Mouse (Mus musculus): Measurements from ENCODE around the gene Epn2. TPM values are rescaled to one million over a fixed set of nuclear protein-coding genes. Genes with fewer than 3 reads are reported as not detected.
A peak's percentile ranks its signal among the peaks of the same experiment; 100 is the strongest.

Gene Epn2
- polyA plus RNA-seq, 1 experiment from 2014 or later: 24.7 TPM

- no peak overlapping the region for H3K4me2 ChIP-seq (ENCODE audit: low read depth, severe bottlenecking)
- no peak overlapping the region for H3K9ac ChIP-seq (ENCODE audit: low read length)
- no peak for DNase-seq (ENCODE audit: low spot score)
- H3K4me1 ChIP-seq (ENCODE audit: control insufficient read depth, insufficient read depth, low read length): peaks cover 9% of the 10 kb centered on the region; the same call in 1 of the 2 replicates
- 93% methylated on average over 8 of the region's 8 CpGs for WGBS
- H3K27me3 ChIP-seq (ENCODE audit: control insufficient read depth, insufficient read depth, low read length): no peaks in the 10 kb centered on the region
- no peak overlapping the region for H3K4me3 ChIP-seq (ENCODE audit: low read depth, low read length)
- H3K27ac ChIP-seq (replicated peaks; ENCODE audit: low read depth, low read length): no peak overlapping the region
- no peaks in the 10 kb centered on the region for H3K9me3 ChIP-seq (ENCODE audit: control insufficient read depth, low read length)
- no peaks in the 10 kb centered on the region for H3K36me3 ChIP-seq (ENCODE audit: control insufficient read depth, insufficient read depth, low read length)
- ATAC-seq (ENCODE audit: insufficient number of reproducible peaks, low FRiP score, low TSS enrichment, low read depth): no peak
Measured at GRCm38 (mm10) chr11:61618131-61618530, 38.6 kb upstream of the Epn2 start.

- Histone ChIP-seq H3K27ac (replicated peaks; ENCODE audit: low read depth, low read length) (no peak overlapping the region), H3K4me2 (ENCODE audit: low read depth, severe bottlenecking) (no peak overlapping the region), H3K27me3 (ENCODE audit: control insufficient read depth, insufficient read depth, low read length) (no peaks in the 10 kb centered on the region), H3K9ac (ENCODE audit: low read length) (no peak overlapping the region), H3K4me3 (ENCODE audit: low read depth, low read length) (no peak overlapping the region), H3K9me3 (ENCODE audit: control insufficient read depth, low read length) (no peaks in the 10 kb centered on the region), H3K36me3 (ENCODE audit: control insufficient read depth, insufficient read depth, low read length) (no peaks in the 10 kb centered on the region), H3K4me1 (ENCODE audit: control insufficient read depth, insufficient read depth, low read length) (peaks cover 9% of the 10 kb centered on the region; the same call in 1 of the 2 replicates)
- WGBS: 74% methylated on average over 7 of the region's 7 CpGs
- ATAC-seq (ENCODE audit: insufficient number of reproducible peaks, low FRiP score, low TSS enrichment, low read depth) (no peak), DNase-seq (ENCODE audit: low spot score) (no peak)
Measured at GRCm38 (mm10) chr11:61617293-61617975, 37.9 kb upstream of the Epn2 start.

- Histone ChIP-seq H3K27ac (replicated peaks; ENCODE audit: low read depth, low read length) (no peak overlapping the region), H3K27me3 (ENCODE audit: control insufficient read depth, insufficient read depth, low read length) (no peaks in the 10 kb centered on the region), H3K4me1 (ENCODE audit: control insufficient read depth, insufficient read depth, low read length) (peaks cover 9% of the 10 kb centered on the region; the same call in 1 of the 2 replicates), H3K9ac (ENCODE audit: low read length) (no peak overlapping the region), H3K4me2 (ENCODE audit: low read depth, severe bottlenecking) (no peak overlapping the region), H3K36me3 (ENCODE audit: control insufficient read depth, insufficient read depth, low read length) (no peaks in the 10 kb centered on the region), H3K4me3 (ENCODE audit: low read depth, low read length) (no peak overlapping the region), H3K9me3 (ENCODE audit: control insufficient read depth, low read length) (no peaks in the 10 kb centered on the region)
- WGBS: 73% methylated on average over 9 of the region's 9 CpGs
- no peak for DNase-seq (ENCODE audit: low spot score)
- ATAC-seq (ENCODE audit: insufficient number of reproducible peaks, low FRiP score, low TSS enrichment, low read depth): no peak
Measured at GRCm38 (mm10) chr11:61616523-61617292, 37.2 kb upstream of the Epn2 start.

GRCm38 (mm10) chr11:61615686-61616522 lies 36.4 kb upstream of the Epn2 start:
- no peaks in the 10 kb centered on the region for H3K9me3 ChIP-seq (ENCODE audit: control insufficient read depth, low read length)
- H3K4me2 ChIP-seq (ENCODE audit: low read depth, severe bottlenecking): peak overlapping the region; percentile 54
- DNase-seq (ENCODE audit: low spot score) (peak; percentile 58), ATAC-seq (ENCODE audit: insufficient number of reproducible peaks, low FRiP score, low TSS enrichment, low read depth) (no peak)
- peak overlapping the region; percentile 43 for H3K9ac ChIP-seq (ENCODE audit: low read length)
- no peak overlapping the region for H3K27ac ChIP-seq (replicated peaks; ENCODE audit: low read depth, low read length)
- peaks cover 9% of the 10 kb centered on the region; the same call in 1 of the 2 replicates for H3K4me1 ChIP-seq (ENCODE audit: control insufficient read depth, insufficient read depth, low read length)
- 5% methylated on average over 18 of the region's 22 CpGs for WGBS
- peak overlapping the region; percentile 26 for H3K4me3 ChIP-seq (ENCODE audit: low read depth, low read length)
- no peaks in the 10 kb centered on the region for H3K36me3 ChIP-seq (ENCODE audit: control insufficient read depth, insufficient read depth, low read length)
- no peaks in the 10 kb centered on the region for H3K27me3 ChIP-seq (ENCODE audit: control insufficient read depth, insufficient read depth, low read length)

GRCm38 (mm10) chr11:61614401-61614800 lies 34.9 kb upstream of the Epn2 start:
- H3K27me3 ChIP-seq (ENCODE audit: control insufficient read depth, insufficient read depth, low read length): no peaks in the 10 kb centered on the region
- H3K4me2 ChIP-seq (ENCODE audit: low read depth, severe bottlenecking): no peak overlapping the region
- DNase-seq (ENCODE audit: low spot score): no peak
- H3K4me3 ChIP-seq (ENCODE audit: low read depth, low read length): no peak overlapping the region
- H3K36me3 ChIP-seq (ENCODE audit: control insufficient read depth, insufficient read depth, low read length): no peaks in the 10 kb centered on the region
- H3K9ac ChIP-seq (ENCODE audit: low read length): no peak overlapping the region
- no peaks in the 10 kb centered on the region for H3K9me3 ChIP-seq (ENCODE audit: control insufficient read depth, low read length)
- peaks cover 9% of the 10 kb centered on the region; the same call in 1 of the 2 replicates for H3K4me1 ChIP-seq (ENCODE audit: control insufficient read depth, insufficient read depth, low read length)
- ATAC-seq (ENCODE audit: insufficient number of reproducible peaks, low FRiP score, low TSS enrichment, low read depth): no peak
- no peak overlapping the region for H3K27ac ChIP-seq (replicated peaks; ENCODE audit: low read depth, low read length)
- 59% methylated on average over 5 of the region's 5 CpGs for WGBS

- DNase-seq (ENCODE audit: low spot score): no peak
- Histone ChIP-seq H3K27me3 (ENCODE audit: control insufficient read depth, insufficient read depth, low read length) (no peaks in the 10 kb centered on the region), H3K27ac (replicated peaks; ENCODE audit: low read depth, low read length) (no peak overlapping the region), H3K9me3 (ENCODE audit: control insufficient read depth, low read length) (no peaks in the 10 kb centered on the region), H3K4me3 (ENCODE audit: low read depth, low read length) (no peak overlapping the region), H3K36me3 (ENCODE audit: control insufficient read depth, insufficient read depth, low read length) (no peaks in the 10 kb centered on the region), H3K4me2 (ENCODE audit: low read depth, severe bottlenecking) (no peak overlapping the region), H3K9ac (ENCODE audit: low read length) (no peak overlapping the region), H3K4me1 (ENCODE audit: control insufficient read depth, insufficient read depth, low read length) (peaks cover 9% of the 10 kb centered on the region; the same call in 1 of the 2 replicates)
- ATAC-seq (ENCODE audit: insufficient number of reproducible peaks, low FRiP score, low TSS enrichment, low read depth): no peak
- 90% methylated on average over 4 of the region's 4 CpGs for WGBS
Measured at GRCm38 (mm10) chr11:61612116-61612635, 32.7 kb upstream of the Epn2 start.

- Histone ChIP-seq H3K4me3 (ENCODE audit: low read depth, low read length) (no peak overlapping the region), H3K27me3 (ENCODE audit: control insufficient read depth, insufficient read depth, low read length) (no peaks in the 10 kb centered on the region), H3K9ac (ENCODE audit: low read length) (no peak overlapping the region), H3K36me3 (ENCODE audit: control insufficient read depth, insufficient read depth, low read length) (no peaks in the 10 kb centered on the region), H3K27ac (replicated peaks; ENCODE audit: low read depth, low read length) (no peak overlapping the region), H3K9me3 (ENCODE audit: control insufficient read depth, low read length) (no peaks in the 10 kb centered on the region), H3K4me2 (ENCODE audit: low read depth, severe bottlenecking) (no peak overlapping the region), H3K4me1 (ENCODE audit: control insufficient read depth, insufficient read depth, low read length) (peaks cover 6% of the 10 kb centered on the region; the same call in 1 of the 2 replicates)
- ATAC-seq (ENCODE audit: insufficient number of reproducible peaks, low FRiP score, low TSS enrichment, low read depth) (no peak), DNase-seq (ENCODE audit: low spot score) (no peak)
- 78% methylated on average over 3 of the region's 3 CpGs for WGBS
Measured at GRCm38 (mm10) chr11:61611197-61611596, 31.7 kb upstream of the Epn2 start.

GRCm38 (mm10) chr11:61608072-61608471 lies 28.6 kb upstream of the Epn2 start:
- 82% methylated on average over 4 of the region's 4 CpGs for WGBS

More at GRCm38 (mm10) chr11:61608072-61608471, 28.6 kb upstream of the Epn2 start:
- no peak overlapping the region for H3K4me2 ChIP-seq (ENCODE audit: low read depth, severe bottlenecking)
- H3K4me1 ChIP-seq (ENCODE audit: control insufficient read depth, insufficient read depth, low read length): no peaks in the 10 kb centered on the region
- H3K9me3 ChIP-seq (ENCODE audit: control insufficient read depth, low read length): no peaks in the 10 kb centered on the region
- H3K36me3 ChIP-seq (ENCODE audit: control insufficient read depth, insufficient read depth, low read length): no peaks in the 10 kb centered on the region
- H3K27me3 ChIP-seq (ENCODE audit: control insufficient read depth, insufficient read depth, low read length): no peaks in the 10 kb centered on the region
- H3K9ac ChIP-seq (ENCODE audit: low read length): no peak overlapping the region
- no peak overlapping the region for H3K27ac ChIP-seq (replicated peaks; ENCODE audit: low read depth, low read length)
- ATAC-seq (ENCODE audit: insufficient number of reproducible peaks, low FRiP score, low TSS enrichment, low read depth) (no peak), DNase-seq (ENCODE audit: low spot score) (no peak)
- no peak overlapping the region for H3K4me3 ChIP-seq (ENCODE audit: low read depth, low read length)
